Mouse (Mus musculus) olfactory bulb, adult 2 months (tissue): ENCODE data around the gene Gm20509.

Experiments used
- CTCF ChIP-seq: fragments of 200-500 bp; IDR thresholded peaks from 2 replicates; pipeline ENCODE4 v1.5.1; 2012; ENCODE audit warnings: low read depth, mild to moderate bottlenecking, low read length, moderate library complexity; ENCODE audit not compliant: insufficient read depth
- POLR2A ChIP-seq: fragments of 200-500 bp; IDR thresholded peaks from 2 replicates; pipeline ENCODE4 v1.6.1; 2012; ENCODE audit warnings: mild to moderate bottlenecking, low read depth, low read length, moderate library complexity; ENCODE audit not compliant: insufficient read depth

DNA sequence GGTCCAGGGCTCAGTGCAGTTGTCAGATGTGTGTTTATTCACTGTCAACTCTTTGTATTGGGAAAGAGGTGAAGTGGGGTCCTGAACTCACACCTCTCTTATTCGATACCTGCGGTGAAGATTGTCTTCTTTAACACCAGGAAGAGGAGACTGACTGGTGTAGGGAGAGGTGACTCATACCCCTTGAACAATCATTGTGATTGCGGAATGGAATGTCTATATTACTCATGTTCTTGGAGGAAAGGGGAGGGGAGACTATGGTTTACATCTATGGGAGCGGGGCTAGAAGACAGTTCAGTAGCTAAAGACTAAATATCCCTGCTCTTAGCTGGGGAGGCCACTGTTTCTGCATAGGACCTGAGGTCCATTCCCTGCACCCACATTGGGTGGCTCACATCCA lies 28.3 kb downstream of the Gm20509 start:
- TF ChIP-seq POLR2A = no peak
- TF ChIP-seq CTCF = no peak
